Mouse (Mus musculus) embryonic fibroblast, embryonic 13.5 days (primary cell): ENCODE measurements around the gene Umad1.

Source experiments
- CTCF ChIP-seq: IDR thresholded peaks from 2 replicates; pipeline ENCODE4 v1.5.1; 2011; ENCODE audit warnings: mild to moderate bottlenecking, control low read depth, low read length, moderate library complexity, borderline replicate concordance; ENCODE audit not compliant: insufficient read depth
- POLR2A ChIP-seq: IDR thresholded peaks from 2 replicates; pipeline ENCODE4 v1.6.1; 2011; ENCODE audit warnings: low read depth, mild to moderate bottlenecking, control low read depth, low read length, moderate library complexity

- no peak for TF ChIP-seq CTCF
- TF ChIP-seq POLR2A: no peak
Observed at GRCm38 (mm10) chr6:8209866-8210186, 49.3 kb upstream of the Umad1 start.
